Mouse (Mus musculus) embryo, embryonic 9.5 days (tissue): ENCODE measurements at regions not wholly inside any gene's neighbourhood (a gene's known extent, or its start where the extent isn't known, plus 50 kb on each side); places are given as distances from the start of the nearest gene placed in this dataset.
A peak's percentile ranks its signal among the peaks of the same experiment; 100 is the strongest.

ENCODE experiments used
- DNase-seq: peaks from one replicate; pipeline ENCODE4 v3.0.0-alpha.2; 2017; ENCODE audit errors: extremely low spot score

DNA sequence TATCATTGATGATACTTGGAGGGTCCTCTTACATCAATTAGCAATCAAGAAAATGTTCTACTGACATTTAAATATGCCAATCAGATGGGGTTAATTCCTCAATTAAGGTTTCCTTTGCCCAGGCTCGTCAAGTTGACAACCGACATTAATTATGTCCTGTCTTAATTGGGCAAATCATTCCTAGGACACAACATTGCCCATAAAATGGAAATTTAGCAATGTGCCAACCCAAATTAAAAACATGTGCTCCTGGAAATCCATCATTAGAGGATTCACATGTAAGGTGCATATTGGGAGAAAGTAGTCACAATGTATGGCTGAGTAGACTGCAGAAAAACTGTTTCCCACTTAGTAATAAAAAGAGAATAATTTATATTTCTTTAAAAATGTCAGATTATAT, 483.6 kb upstream of the B430305J03Rik start:
- no peak for DNase-seq

DNA sequence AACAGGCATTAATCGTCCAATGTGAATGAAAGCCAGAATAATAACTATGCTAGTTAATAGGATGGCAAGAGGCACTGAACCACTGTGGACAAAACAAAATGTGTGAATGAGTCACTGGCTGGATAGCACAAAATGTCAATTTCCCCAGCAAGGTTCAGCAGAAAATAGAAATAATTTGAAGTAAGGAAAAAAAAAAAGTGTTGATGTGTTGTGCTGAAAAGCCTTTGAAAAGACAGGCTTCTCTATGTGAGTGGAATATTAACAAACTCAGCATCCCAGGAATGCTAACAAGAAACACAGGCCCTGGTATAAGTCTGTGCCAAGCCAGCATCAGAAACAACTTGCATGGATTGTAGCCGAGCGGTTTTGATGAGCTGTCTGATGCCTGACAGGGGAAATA, 481.0 kb upstream of the B430305J03Rik start:
- no peak for DNase-seq

DNA sequence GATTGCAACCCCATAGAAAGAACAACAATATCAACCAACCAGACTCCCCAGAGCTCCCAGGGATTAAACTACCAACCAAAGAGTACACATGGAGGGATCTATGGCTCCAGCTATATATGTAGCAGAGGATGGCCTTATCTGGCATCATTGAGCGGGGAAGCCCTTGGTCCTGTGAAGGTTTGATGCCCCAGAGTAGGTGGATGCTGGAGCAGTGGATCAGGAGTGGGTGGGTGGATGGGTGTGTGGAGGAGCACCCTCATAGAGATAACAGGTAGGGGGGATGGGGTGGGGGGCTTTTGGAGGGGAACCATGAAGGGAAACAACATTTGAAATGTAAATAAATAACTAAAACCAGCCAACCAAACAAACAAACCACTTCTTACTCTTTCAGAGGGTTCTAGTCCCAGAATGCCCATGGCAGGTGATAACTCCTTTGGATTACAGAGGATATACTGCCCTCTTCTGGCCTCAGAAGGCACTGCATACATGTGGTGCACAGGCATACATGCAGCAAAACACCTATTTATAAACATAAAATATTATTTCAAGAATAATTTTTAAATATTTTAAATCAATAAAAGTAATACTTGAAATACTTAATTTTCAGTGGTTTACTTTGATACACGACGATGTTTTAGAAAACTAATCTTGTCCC, 473.7 kb upstream of the B430305J03Rik start:
- peak; percentile 25 for DNase-seq

DNA sequence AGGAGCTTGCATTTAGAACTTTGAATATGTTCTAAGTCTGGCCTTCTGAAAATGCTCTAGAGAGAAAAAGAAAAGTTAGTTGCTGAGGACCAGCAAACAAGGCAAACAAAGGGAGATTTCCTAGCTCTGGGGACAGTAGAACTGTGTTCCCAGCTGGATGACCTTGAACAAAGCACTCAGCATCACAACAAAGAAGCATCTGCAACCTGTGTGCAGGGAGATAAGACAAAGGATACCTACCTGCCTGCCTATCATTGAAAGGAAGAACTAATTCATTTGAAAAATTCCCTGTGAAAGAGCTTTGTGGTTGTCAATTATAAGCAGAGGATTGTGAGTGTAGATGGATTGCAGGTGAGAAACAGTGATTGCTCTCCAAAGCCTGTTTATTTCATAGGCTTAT, 451.1 kb upstream of the B430305J03Rik start:
- no peak for DNase-seq

DNA sequence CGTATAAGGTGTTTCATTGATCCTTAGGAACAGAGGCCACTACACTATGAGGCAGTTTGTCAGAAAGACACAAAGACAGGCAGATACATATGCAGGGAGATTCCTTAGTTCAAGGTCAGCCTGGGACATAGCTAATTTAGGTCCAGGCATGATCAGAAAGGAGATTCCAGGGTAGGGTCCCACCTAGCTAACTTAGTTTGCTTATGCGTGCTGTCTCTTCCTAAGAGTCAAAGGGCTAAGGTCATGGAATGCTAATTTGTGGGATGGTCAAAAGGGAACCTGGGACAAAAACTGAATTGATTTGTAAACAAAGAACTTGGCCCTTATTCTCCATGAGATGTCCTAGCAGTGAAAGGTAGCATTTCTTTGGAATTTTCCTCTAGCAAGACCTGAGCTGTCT, 430.3 kb upstream of the B430305J03Rik start:
- DNase-seq: no peak

DNA sequence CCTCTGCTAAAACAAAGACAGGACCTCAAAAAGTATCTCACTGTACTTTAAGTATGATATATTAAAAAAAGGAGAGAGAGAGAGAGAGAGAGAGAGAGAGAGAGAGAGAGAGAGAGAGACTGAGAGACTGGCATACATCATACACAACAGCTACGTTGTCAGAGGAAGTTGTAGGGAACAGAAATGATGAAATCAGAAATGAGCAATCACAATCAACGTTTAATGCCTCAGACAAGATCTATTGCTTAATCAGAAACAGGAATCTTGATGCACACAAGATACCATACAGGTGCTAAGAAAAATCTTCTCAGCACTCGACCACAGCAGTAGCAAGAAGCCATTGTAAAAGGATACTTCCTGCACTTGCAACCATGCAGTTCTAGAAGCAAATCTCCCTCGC, 424.9 kb upstream of the B430305J03Rik start:
- no peak for DNase-seq
